Mouse (Mus musculus): ENCODE data around the gene Icam1. TPM values are rescaled to one million over a fixed set of nuclear protein-coding genes. Genes with fewer than 3 reads are reported as not detected.

Gene Icam1
- polyA plus RNA-seq, 1 experiment from 2014 or later: 4.2 TPM

DNA sequence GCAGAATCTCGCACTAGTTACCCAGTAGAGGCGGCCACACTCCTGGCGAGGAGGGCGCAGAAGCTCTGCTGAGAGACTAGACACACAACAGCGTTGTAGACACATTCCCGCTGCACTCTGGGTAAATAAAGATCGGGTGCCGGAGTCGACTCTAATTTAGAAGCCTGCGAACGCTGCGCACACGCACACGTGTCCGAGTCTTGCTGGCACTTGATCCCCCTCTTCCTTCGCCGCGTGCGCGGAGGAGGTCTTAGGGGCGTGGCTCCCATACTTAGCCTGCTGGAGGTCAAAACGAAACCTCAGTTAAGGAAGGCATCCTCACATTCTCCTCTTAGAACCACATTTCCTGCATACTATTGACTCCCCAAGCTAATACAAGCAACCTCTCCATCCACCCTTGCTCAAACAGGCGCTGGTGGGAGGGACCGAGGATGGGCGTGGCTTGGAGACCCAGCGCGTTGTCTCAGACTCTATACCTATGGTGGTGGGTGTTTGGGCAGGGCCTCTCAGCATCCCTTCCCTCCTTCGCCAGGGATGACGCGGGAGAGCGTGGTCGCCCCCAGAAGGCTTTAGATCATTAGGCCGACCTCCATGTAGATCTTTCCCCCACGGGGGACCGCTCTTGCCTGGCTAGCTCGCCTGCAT is 15.6 kb downstream of the Icam1 start:
- peak overlapping the region; percentile 38 for H3K4me3 ChIP-seq (ENCODE audit: low read depth, low read length)
- peak overlapping the region; percentile 85 for H3K4me2 ChIP-seq (ENCODE audit: low read depth, low read length, severe bottlenecking)
- WGBS: under 1% methylated on average over 36 of the region's 36 CpGs
- DNase-seq (ENCODE audit: low spot score) (no peak), ATAC-seq (replicated peaks; ENCODE audit: low FRiP score) (peak; percentile 64)
- no peaks in the 10 kb centered on the region for H3K36me3 ChIP-seq (ENCODE audit: control insufficient read depth, insufficient read depth, low read length)
- H3K9ac ChIP-seq (ENCODE audit: low read length): 0 out of 2 replicates have a peak overlapping the region, but pooled peaks have one; percentile 12
- H3K4me1 ChIP-seq (replicated peaks; ENCODE audit: control insufficient read depth, insufficient read depth, low read length): peaks cover 24% of the 10 kb centered on the region
- H3K27ac ChIP-seq (ENCODE audit: low read depth, low read length): no peak overlapping the region
- no peaks in the 10 kb centered on the region for H3K9me3 ChIP-seq (ENCODE audit: control insufficient read depth, low read length)
- H3K27me3 ChIP-seq (ENCODE audit: control insufficient read depth, insufficient read depth, low read length): peaks cover 76% of the 10 kb centered on the region

DNA sequence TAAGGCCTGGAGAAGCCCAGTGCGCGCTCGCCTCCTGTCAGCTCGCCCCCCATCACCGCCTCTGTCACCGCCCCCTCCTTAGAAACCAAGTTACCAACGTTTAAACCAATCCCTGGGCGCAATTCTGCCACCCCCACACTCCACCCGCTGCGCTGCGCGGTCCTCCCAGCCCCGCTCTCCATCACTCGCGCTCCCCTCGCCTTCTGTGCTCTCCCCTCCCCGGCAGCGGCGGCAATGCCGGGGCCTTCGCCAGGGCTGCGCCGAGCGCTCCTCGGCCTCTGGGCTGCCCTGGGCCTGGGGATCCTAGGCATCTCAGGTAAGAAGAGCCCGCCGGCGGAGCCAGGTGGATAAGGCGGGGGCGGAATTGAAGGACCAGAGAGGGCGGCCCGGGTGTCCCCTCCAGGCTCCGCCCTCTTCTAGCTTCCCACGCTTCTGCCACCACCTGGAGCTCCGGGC is 16.1 kb downstream of the Icam1 start, which contains the start of gene Icam5:
Icam5 (plus strand) TSS at position 178 of the 456 bp plus-strand sequence.
- WGBS: under 1% methylated on average over 35 of the region's 35 CpGs
- H3K4me3 ChIP-seq (ENCODE audit: low read depth, low read length): peak within 1 kb of the TSS; percentile 38
- DNase-seq (ENCODE audit: low spot score): peak; percentile 59
- peaks cover 24% of the 10 kb centered on the region for H3K4me1 ChIP-seq (replicated peaks; ENCODE audit: control insufficient read depth, insufficient read depth, low read length)
- peak within 1 kb of the TSS; percentile 85 for H3K4me2 ChIP-seq (ENCODE audit: low read depth, low read length, severe bottlenecking)
- H3K36me3 ChIP-seq (ENCODE audit: control insufficient read depth, insufficient read depth, low read length): no peaks in the 10 kb centered on the region
- ATAC-seq (replicated peaks; ENCODE audit: low FRiP score): no peak
- H3K9me3 ChIP-seq (ENCODE audit: control insufficient read depth, low read length): no peaks in the 10 kb centered on the region
- H3K27ac ChIP-seq (ENCODE audit: low read depth, low read length): no peak within 1 kb of the TSS
- H3K27me3 ChIP-seq (ENCODE audit: control insufficient read depth, insufficient read depth, low read length): peaks cover 82% of the 10 kb centered on the region
- H3K9ac ChIP-seq (ENCODE audit: low read length): peak within 1 kb of the TSS; percentile 12; the same call in 1 of the 2 replicates

DNA sequence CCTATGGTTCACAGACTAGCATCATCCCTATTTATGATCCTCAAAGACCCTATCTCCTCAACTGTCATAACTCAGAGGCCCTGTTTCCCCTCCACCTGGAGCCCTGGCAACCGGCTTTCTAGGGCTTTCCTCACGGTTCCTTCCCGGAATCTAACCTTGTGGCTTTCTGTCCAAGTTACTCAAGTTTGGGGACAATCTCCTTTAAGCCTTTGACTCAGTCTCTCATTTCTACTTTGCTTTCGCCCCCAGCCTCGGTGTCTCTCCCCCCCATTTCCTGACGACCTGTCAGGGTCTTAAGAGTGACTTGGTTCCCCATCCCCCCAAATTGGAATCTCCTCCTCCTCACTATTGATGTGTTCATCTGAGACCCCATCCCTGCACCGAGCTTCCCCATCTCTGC is 16.7 kb downstream of the Icam1 start:
- no peak for ATAC-seq (replicated peaks; ENCODE audit: low FRiP score)
- Histone ChIP-seq H3K27me3 (ENCODE audit: control insufficient read depth, insufficient read depth, low read length) (peaks cover 87% of the 10 kb centered on the region), H3K4me1 (replicated peaks; ENCODE audit: control insufficient read depth, insufficient read depth, low read length) (peaks cover 25% of the 10 kb centered on the region), H3K4me3 (ENCODE audit: low read depth, low read length) (peak overlapping the region; percentile 38), H3K9ac (ENCODE audit: low read length) (no peak overlapping the region), H3K9me3 (ENCODE audit: control insufficient read depth, low read length) (no peaks in the 10 kb centered on the region), H3K36me3 (ENCODE audit: control insufficient read depth, insufficient read depth, low read length) (no peaks in the 10 kb centered on the region), H3K27ac (ENCODE audit: low read depth, low read length) (no peak overlapping the region), H3K4me2 (ENCODE audit: low read depth, low read length, severe bottlenecking) (peak overlapping the region; percentile 75)
- WGBS: 4% methylated on average over 7 of the region's 7 CpGs
- no peak for DNase-seq (ENCODE audit: low spot score)

DNA sequence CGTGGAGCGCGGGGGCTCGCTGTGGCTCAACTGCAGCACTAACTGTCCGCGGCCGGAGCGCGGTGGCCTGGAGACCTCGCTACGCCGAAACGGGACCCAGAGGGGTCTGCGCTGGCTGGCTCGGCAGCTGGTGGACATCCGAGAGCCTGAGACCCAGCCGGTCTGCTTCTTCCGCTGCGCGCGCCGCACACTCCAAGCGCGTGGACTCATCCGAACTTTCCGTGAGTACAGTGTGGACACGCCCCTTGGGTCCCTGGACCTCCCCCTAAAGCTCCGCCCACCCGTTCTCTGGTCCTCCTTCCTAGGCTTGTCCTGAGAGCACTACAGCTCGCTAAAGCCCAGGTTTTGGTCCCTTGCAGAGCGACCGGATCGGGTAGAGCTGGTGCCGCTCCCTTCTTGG is 17.4 kb downstream of the Icam1 start:
- no peak overlapping the region for H3K27ac ChIP-seq (ENCODE audit: low read depth, low read length)
- peaks cover 28% of the 10 kb centered on the region for H3K4me1 ChIP-seq (replicated peaks; ENCODE audit: control insufficient read depth, insufficient read depth, low read length)
- H3K9ac ChIP-seq (ENCODE audit: low read length): no peak overlapping the region
- H3K4me3 ChIP-seq (ENCODE audit: low read depth, low read length): peak overlapping the region; percentile 36
- H3K4me2 ChIP-seq (ENCODE audit: low read depth, low read length, severe bottlenecking): peak overlapping the region; percentile 75
- H3K27me3 ChIP-seq (ENCODE audit: control insufficient read depth, insufficient read depth, low read length): peaks cover 94% of the 10 kb centered on the region
- H3K36me3 ChIP-seq (ENCODE audit: control insufficient read depth, insufficient read depth, low read length): no peaks in the 10 kb centered on the region
- DNase-seq (ENCODE audit: low spot score) (peak; percentile 85), ATAC-seq (replicated peaks; ENCODE audit: low FRiP score) (peak; percentile 40)
- H3K9me3 ChIP-seq (ENCODE audit: control insufficient read depth, low read length): no peaks in the 10 kb centered on the region
- WGBS: under 1% methylated on average over 34 of the region's 34 CpGs

DNA sequence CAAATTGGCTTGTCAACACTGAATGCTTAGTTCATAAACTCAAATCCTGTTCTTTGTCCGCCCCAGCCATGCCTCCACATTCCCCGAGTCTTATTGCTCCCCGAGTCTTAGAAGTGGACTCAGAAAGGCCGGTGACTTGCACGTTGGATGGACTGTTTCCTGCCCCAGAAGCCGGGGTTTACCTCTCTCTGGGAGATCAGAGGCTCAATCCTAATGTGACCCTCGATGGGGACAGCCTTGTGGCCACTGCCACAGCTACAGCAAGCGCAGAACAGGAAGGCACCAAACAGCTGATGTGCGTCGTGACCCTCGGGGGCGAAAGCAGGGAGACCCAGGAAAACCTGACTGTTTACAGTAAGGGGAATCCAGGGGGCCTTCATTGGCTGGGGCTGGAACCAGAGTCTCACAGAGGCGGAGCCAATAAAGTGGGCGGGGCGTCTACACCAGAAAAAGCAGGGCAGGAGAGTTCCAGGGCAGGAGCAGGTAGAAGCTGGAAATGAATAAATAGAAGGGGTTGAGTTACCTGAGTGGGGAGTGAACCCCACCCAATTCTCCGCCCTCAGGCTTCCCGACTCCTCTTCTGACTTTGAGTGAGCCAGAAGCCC is 18.8 kb downstream of the Icam1 start:
- Histone ChIP-seq H3K36me3 (ENCODE audit: control insufficient read depth, insufficient read depth, low read length) (no peaks in the 10 kb centered on the region), H3K27me3 (ENCODE audit: control insufficient read depth, insufficient read depth, low read length) (peaks cover 91% of the 10 kb centered on the region), H3K4me3 (ENCODE audit: low read depth, low read length) (no peak overlapping the region), H3K27ac (ENCODE audit: low read depth, low read length) (no peak overlapping the region), H3K4me1 (replicated peaks; ENCODE audit: control insufficient read depth, insufficient read depth, low read length) (peaks cover 27% of the 10 kb centered on the region), H3K9ac (ENCODE audit: low read length) (no peak overlapping the region), H3K9me3 (ENCODE audit: control insufficient read depth, low read length) (no peaks in the 10 kb centered on the region), H3K4me2 (ENCODE audit: low read depth, low read length, severe bottlenecking) (0 out of 2 replicates have a peak overlapping the region, but pooled peaks have one; percentile 5)
- ATAC-seq (replicated peaks; ENCODE audit: low FRiP score): no peak
- 3% methylated on average over 17 of the region's 17 CpGs for WGBS
- no peak for DNase-seq (ENCODE audit: low spot score)

DNA sequence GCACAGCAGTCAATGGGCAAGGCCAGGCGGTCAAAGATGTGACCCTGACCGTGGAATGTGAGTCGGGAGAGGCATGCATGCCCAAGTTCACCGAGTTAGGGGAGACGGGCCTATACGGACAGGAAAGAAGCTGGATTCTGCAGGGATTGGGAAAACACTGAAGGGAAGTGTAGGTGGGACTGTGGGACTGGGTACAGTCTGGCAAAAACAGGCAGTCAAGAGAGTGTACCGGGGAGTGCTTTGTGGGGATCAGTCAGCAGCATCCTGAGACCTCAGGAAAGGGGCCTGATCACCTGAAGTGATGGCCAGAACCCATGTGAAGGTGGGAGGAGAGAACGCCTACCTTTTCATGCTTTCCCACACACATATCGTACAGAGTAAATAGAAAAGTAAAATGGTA is 19.8 kb downstream of the Icam1 start:
- no peak overlapping the region for H3K4me3 ChIP-seq (ENCODE audit: low read depth, low read length)
- 15% methylated on average over 9 of the region's 9 CpGs for WGBS
- H3K27ac ChIP-seq (ENCODE audit: low read depth, low read length): no peak overlapping the region
- H3K27me3 ChIP-seq (ENCODE audit: control insufficient read depth, insufficient read depth, low read length): peaks cover 87% of the 10 kb centered on the region
- no peaks in the 10 kb centered on the region for H3K36me3 ChIP-seq (ENCODE audit: control insufficient read depth, insufficient read depth, low read length)
- no peak overlapping the region for H3K4me2 ChIP-seq (ENCODE audit: low read depth, low read length, severe bottlenecking)
- DNase-seq (ENCODE audit: low spot score) (no peak), ATAC-seq (replicated peaks; ENCODE audit: low FRiP score) (no peak)
- H3K9ac ChIP-seq (ENCODE audit: low read length): no peak overlapping the region
- no peaks in the 10 kb centered on the region for H3K9me3 ChIP-seq (ENCODE audit: control insufficient read depth, low read length)
- peaks cover 25% of the 10 kb centered on the region for H3K4me1 ChIP-seq (replicated peaks; ENCODE audit: control insufficient read depth, insufficient read depth, low read length)

DNA sequence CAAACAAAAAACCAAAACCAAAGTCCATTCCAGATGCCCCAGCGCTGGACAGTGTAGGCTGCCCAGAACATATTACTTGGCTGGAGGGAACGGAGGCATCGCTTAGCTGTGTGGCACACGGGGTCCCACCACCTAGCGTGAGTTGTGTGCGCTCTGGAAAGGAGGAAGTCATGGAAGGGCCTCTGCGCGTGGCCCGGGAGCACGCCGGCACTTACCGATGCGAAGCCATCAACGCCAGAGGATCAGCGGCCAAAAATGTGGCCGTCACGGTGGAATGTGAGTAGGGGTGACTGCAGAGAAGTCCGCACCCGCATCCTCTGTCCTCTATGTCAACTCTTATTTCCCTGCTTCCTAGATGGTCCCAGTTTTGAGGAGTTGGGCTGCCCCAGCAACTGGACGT is 20.4 kb downstream of the Icam1 start:
- Histone ChIP-seq H3K4me1 (replicated peaks; ENCODE audit: control insufficient read depth, insufficient read depth, low read length) (peaks cover 24% of the 10 kb centered on the region), H3K27me3 (ENCODE audit: control insufficient read depth, insufficient read depth, low read length) (peaks cover 84% of the 10 kb centered on the region), H3K4me3 (ENCODE audit: low read depth, low read length) (no peak overlapping the region), H3K9ac (ENCODE audit: low read length) (no peak overlapping the region), H3K36me3 (ENCODE audit: control insufficient read depth, insufficient read depth, low read length) (no peaks in the 10 kb centered on the region), H3K9me3 (ENCODE audit: control insufficient read depth, low read length) (no peaks in the 10 kb centered on the region), H3K27ac (ENCODE audit: low read depth, low read length) (no peak overlapping the region), H3K4me2 (ENCODE audit: low read depth, low read length, severe bottlenecking) (no peak overlapping the region)
- DNase-seq (ENCODE audit: low spot score) (no peak), ATAC-seq (replicated peaks; ENCODE audit: low FRiP score) (no peak)
- WGBS: 7% methylated on average over 20 of the region's 20 CpGs

DNA sequence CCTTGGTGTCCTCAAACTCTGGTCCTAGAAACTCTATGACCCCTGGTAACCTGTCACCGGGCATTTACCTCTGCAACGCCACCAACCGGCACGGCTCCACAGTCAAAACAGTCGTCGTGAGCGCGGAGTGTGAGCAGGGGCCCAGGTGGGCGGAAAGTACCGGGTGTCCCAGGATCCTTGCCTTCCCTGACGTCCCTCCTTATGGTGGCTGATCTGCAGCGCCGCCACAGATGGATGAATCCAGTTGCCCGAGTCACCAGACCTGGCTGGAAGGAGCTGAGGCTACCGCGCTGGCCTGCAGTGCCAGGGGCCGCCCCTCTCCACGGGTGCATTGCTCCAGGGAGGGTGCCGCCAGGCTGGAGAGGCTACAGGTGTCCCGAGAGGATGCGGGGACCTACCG is 20.9 kb downstream of the Icam1 start:
- Histone ChIP-seq H3K4me2 (ENCODE audit: low read depth, low read length, severe bottlenecking) (no peak overlapping the region), H3K36me3 (ENCODE audit: control insufficient read depth, insufficient read depth, low read length) (no peaks in the 10 kb centered on the region), H3K9ac (ENCODE audit: low read length) (no peak overlapping the region), H3K4me1 (replicated peaks; ENCODE audit: control insufficient read depth, insufficient read depth, low read length) (peaks cover 21% of the 10 kb centered on the region), H3K4me3 (ENCODE audit: low read depth, low read length) (no peak overlapping the region), H3K27me3 (ENCODE audit: control insufficient read depth, insufficient read depth, low read length) (peaks cover 78% of the 10 kb centered on the region), H3K27ac (ENCODE audit: low read depth, low read length) (no peak overlapping the region), H3K9me3 (ENCODE audit: control insufficient read depth, low read length) (no peaks in the 10 kb centered on the region)
- no peak for DNase-seq (ENCODE audit: low spot score)
- ATAC-seq (replicated peaks; ENCODE audit: low FRiP score): no peak
- 2% methylated on average over 22 of the region's 22 CpGs for WGBS

All from forebrain, embryonic 11.5 days (tissue).